Mouse (Mus musculus): ENCODE data around the gene Pacs1. TPM values are rescaled to one million over a fixed set of nuclear protein-coding genes. Genes with fewer than 3 reads are reported as not detected.
"Not testable (repeated sequence)": the region's sequence is repeated elsewhere in the genome, so short reads cannot be mapped to it uniquely, and the experiment has no call there.

The Pacs1 gene
- total and polyA plus RNA-seq, 2 experiments = 1.1 to 3.0 TPM

GRCm38 (mm10) chr19:5267015-5267414 is 5.9 kb downstream of the Pacs1 start:
- TF ChIP-seq CTCF (IDR thresholded peaks at IDR 0.05; ENCODE audit: low read depth, low read length) (no peak), POLR2A (IDR thresholded peaks at IDR 0.05; ENCODE audit: extremely low read depth, insufficient read depth, low read length) (no peak)
- Histone ChIP-seq H3K4me1 (ENCODE audit: control insufficient read depth, insufficient read depth, low read length) (0 out of 2 replicates have a peak, but pooled peaks cover 2% of the 10 kb centered on the region), H3K27ac (replicated peaks; ENCODE audit: insufficient read depth, low read depth, low read length) (no peak overlapping the region), H3K27me3 (ENCODE audit: control insufficient read depth, insufficient read depth, low read length) (no peaks in the 10 kb centered on the region), H3K36me3 (ENCODE audit: control insufficient read depth, insufficient read depth, low read length) (no peaks in the 10 kb centered on the region), H3K79me2 (ENCODE audit: control insufficient read depth, insufficient read depth, low read length) (no peaks in the 10 kb centered on the region; the same call in 1 of the 2 replicates), H3K4me3 (ENCODE audit: insufficient read depth, low read depth, low read length) (no peak overlapping the region), H3K9ac (ENCODE audit: low read depth, low read length) (no peak overlapping the region)
- WGBS = 91% methylated on average over 5 of the region's 5 CpGs
- DNase-seq (ENCODE audit: extremely low read depth, low read depth, low spot score) = no peak

- Histone ChIP-seq H3K79me2 (ENCODE audit: control insufficient read depth, insufficient read depth, low read length) (no peaks in the 10 kb centered on the region), H3K9ac (ENCODE audit: low read depth, low read length) (no peak overlapping the region), H3K4me1 (ENCODE audit: control insufficient read depth, insufficient read depth, low read length) (no peaks in the 10 kb centered on the region), H3K36me3 (ENCODE audit: control insufficient read depth, insufficient read depth, low read length) (no peaks in the 10 kb centered on the region), H3K27ac (replicated peaks; ENCODE audit: insufficient read depth, low read depth, low read length) (no peak overlapping the region), H3K27me3 (ENCODE audit: control insufficient read depth, insufficient read depth, low read length) (no peaks in the 10 kb centered on the region), H3K4me3 (ENCODE audit: insufficient read depth, low read depth, low read length) (no peak overlapping the region)
- DNase-seq (ENCODE audit: extremely low read depth, low read depth, low spot score) = no peak
- 68% methylated on average over 3 of the region's 3 CpGs for WGBS
- TF ChIP-seq CTCF (IDR thresholded peaks at IDR 0.05; ENCODE audit: low read depth, low read length) = no peak
- TF ChIP-seq POLR2A (IDR thresholded peaks at IDR 0.05; ENCODE audit: extremely low read depth, insufficient read depth, low read length) = no peak
These were observed 15.8 kb downstream of the Pacs1 start for GRCm38 (mm10) chr19:5257140-5257539.

GRCm38 (mm10) chr19:5236981-5237380 is 35.9 kb downstream of the Pacs1 start:
- H3K4me1 ChIP-seq (ENCODE audit: control insufficient read depth, insufficient read depth, low read length); H3K4me3 ChIP-seq (ENCODE audit: insufficient read depth, low read depth, low read length); DNase-seq (ENCODE audit: extremely low read depth, low read depth, low spot score); H3K36me3 ChIP-seq (ENCODE audit: control insufficient read depth, insufficient read depth, low read length); H3K9ac ChIP-seq (ENCODE audit: low read depth, low read length); H3K27me3 ChIP-seq (ENCODE audit: control insufficient read depth, insufficient read depth, low read length); H3K27ac ChIP-seq (replicated peaks; ENCODE audit: insufficient read depth, low read depth, low read length); H3K79me2 ChIP-seq (ENCODE audit: control insufficient read depth, insufficient read depth, low read length): not testable (repeated sequence)
- 100% methylated on average over 1 of the region's 1 CpGs for WGBS

DNA sequence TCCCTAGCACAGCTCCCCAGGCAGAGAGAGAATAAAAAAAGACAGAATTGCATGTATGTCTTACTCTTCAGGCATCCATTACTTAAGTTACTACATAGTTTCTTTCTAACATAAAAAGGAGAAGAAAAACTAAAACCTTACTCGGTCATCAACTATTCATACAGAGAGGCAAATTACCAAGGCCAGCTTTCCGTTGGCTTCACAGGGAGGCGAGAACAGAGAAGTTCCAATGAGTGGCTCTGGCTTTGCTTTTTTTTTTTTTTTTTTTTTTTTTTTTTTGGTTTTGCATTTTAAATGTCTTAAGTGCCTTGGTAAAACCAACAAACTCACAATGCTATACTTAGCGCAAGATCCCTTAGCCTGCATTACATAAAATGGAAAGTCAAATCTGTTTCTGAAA is 40.2 kb downstream of the Pacs1 start:
- Histone ChIP-seq H3K9ac (ENCODE audit: low read depth, low read length) (no peak overlapping the region), H3K79me2 (ENCODE audit: control insufficient read depth, insufficient read depth, low read length) (no peaks in the 10 kb centered on the region), H3K4me1 (ENCODE audit: control insufficient read depth, insufficient read depth, low read length) (no peaks in the 10 kb centered on the region; the same call in 1 of the 2 replicates), H3K27ac (replicated peaks; ENCODE audit: insufficient read depth, low read depth, low read length) (no peak overlapping the region), H3K4me3 (ENCODE audit: insufficient read depth, low read depth, low read length) (no peak overlapping the region), H3K36me3 (ENCODE audit: control insufficient read depth, insufficient read depth, low read length) (no peaks in the 10 kb centered on the region), H3K27me3 (ENCODE audit: control insufficient read depth, insufficient read depth, low read length) (no peaks in the 10 kb centered on the region)
- DNase-seq (ENCODE audit: extremely low read depth, low read depth, low spot score) = peak; percentile 5
- TF ChIP-seq POLR2A (IDR thresholded peaks at IDR 0.05; ENCODE audit: extremely low read depth, insufficient read depth, low read length) = no peak
- TF ChIP-seq CTCF (IDR thresholded peaks at IDR 0.05; ENCODE audit: low read depth, low read length) = no peak
- 93% methylated on average over 4 of the region's 4 CpGs for WGBS

- Histone ChIP-seq H3K9ac (ENCODE audit: low read depth, low read length) (no peak overlapping the region), H3K36me3 (ENCODE audit: control insufficient read depth, insufficient read depth, low read length) (no peaks in the 10 kb centered on the region), H3K79me2 (ENCODE audit: control insufficient read depth, insufficient read depth, low read length) (no peaks in the 10 kb centered on the region), H3K27ac (replicated peaks; ENCODE audit: insufficient read depth, low read depth, low read length) (no peak overlapping the region), H3K4me3 (ENCODE audit: insufficient read depth, low read depth, low read length) (no peak overlapping the region), H3K4me1 (ENCODE audit: control insufficient read depth, insufficient read depth, low read length) (no peaks in the 10 kb centered on the region; the same call in 1 of the 2 replicates), H3K27me3 (ENCODE audit: control insufficient read depth, insufficient read depth, low read length) (no peaks in the 10 kb centered on the region)
- TF ChIP-seq POLR2A (IDR thresholded peaks at IDR 0.05; ENCODE audit: extremely low read depth, insufficient read depth, low read length) (no peak), CTCF (IDR thresholded peaks at IDR 0.05; ENCODE audit: low read depth, low read length) (no peak)
- DNase-seq (ENCODE audit: extremely low read depth, low read depth, low spot score) = peak; percentile 75
- 30% methylated on average over 2 of the region's 2 CpGs for WGBS
These were observed 42.8 kb downstream of the Pacs1 start for GRCm38 (mm10) chr19:5230110-5230509.

DNA sequence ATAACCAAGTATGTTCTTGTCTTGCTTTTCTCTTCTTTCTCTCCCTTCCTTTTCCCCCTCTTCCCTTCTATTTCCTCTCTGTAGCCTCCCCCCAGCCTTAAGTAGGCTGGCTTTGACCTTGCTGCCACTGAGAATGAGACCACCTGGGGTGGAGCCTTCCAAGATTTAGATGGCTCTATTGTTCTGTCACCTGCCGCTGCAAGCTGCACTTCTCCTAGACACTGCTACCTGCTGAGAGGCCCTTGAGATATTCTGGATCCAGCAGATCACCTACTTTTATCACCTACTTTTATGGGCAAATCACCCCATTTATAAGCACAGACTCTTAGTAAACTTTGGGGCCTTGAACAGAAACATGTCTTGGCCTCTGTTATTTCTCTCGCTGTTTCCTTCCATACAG is 48.3 kb downstream of the Pacs1 start:
- 93% methylated on average over 2 of the region's 2 CpGs for WGBS
- TF ChIP-seq POLR2A (IDR thresholded peaks at IDR 0.05; ENCODE audit: extremely low read depth, insufficient read depth, low read length) (no peak), CTCF (IDR thresholded peaks at IDR 0.05; ENCODE audit: low read depth, low read length) (no peak)
- Histone ChIP-seq H3K36me3 (ENCODE audit: control insufficient read depth, insufficient read depth, low read length) (no peaks in the 10 kb centered on the region), H3K9ac (ENCODE audit: low read depth, low read length) (no peak overlapping the region), H3K4me3 (ENCODE audit: insufficient read depth, low read depth, low read length) (no peak overlapping the region), H3K79me2 (ENCODE audit: control insufficient read depth, insufficient read depth, low read length) (no peaks in the 10 kb centered on the region), H3K27me3 (ENCODE audit: control insufficient read depth, insufficient read depth, low read length) (no peaks in the 10 kb centered on the region), H3K27ac (replicated peaks; ENCODE audit: insufficient read depth, low read depth, low read length) (no peak overlapping the region), H3K4me1 (ENCODE audit: control insufficient read depth, insufficient read depth, low read length) (peaks cover 2% of the 10 kb centered on the region)
- no peak for DNase-seq (ENCODE audit: extremely low read depth, low read depth, low spot score)

All from liver, adult 2 months (tissue).